Mouse (Mus musculus) adrenal gland, postnatal 0 days (tissue): ENCODE results near the gene Gm21977. TPM values are rescaled to one million over a fixed set of nuclear protein-coding genes. Genes with fewer than 3 reads are reported as not detected.

Experiments
- polyA plus RNA-seq: library from polyadenylated mRNA; unstranded; fragments of >200 nt; fragmentation: Nextera tagmentation; extraction: Ambion mirVana; gene quantifications from 2 replicates; pipeline ENCODE4 v1.2.1, GENCODE M21; 2015

Gm21977 gene
- polyA plus RNA-seq = not detected in 2 replicates

GRCm38 (mm10) chr14:42853377-42853776 is at the start of gene Gm21977:
Gene Gm21977, minus strand, starts transcription at chr14:42853477.

Other genes starting within 250 kb of the Gm21977 start
- gene Gm3633, start 211.6 kb downstream of the Gm21977 start, polyA plus RNA-seq = not detected in 2 replicates
- gene Gm10378, start 197.5 kb downstream of the Gm21977 start, polyA plus RNA-seq = not detected in 2 replicates
- not detected in 2 replicates for gene Gm3015, start 84.7 kb downstream of the Gm21977 start, polyA plus RNA-seq
- gene Gm10377, start 55.5 kb downstream of the Gm21977 start, polyA plus RNA-seq = not detected in 2 replicates
- gene Gm8082, start 140.1 kb upstream of the Gm21977 start, polyA plus RNA-seq = not detected in 2 replicates
- not detected in 2 replicates for gene Gm10376, start 162.2 kb upstream of the Gm21977 start, polyA plus RNA-seq
- not detected in 2 replicates for gene Gm8094, start 223.2 kb upstream of the Gm21977 start, polyA plus RNA-seq
- gene Gm8104, start 247.1 kb upstream of the Gm21977 start, polyA plus RNA-seq = not detected in 2 replicates